In the genomic region with DNA sequence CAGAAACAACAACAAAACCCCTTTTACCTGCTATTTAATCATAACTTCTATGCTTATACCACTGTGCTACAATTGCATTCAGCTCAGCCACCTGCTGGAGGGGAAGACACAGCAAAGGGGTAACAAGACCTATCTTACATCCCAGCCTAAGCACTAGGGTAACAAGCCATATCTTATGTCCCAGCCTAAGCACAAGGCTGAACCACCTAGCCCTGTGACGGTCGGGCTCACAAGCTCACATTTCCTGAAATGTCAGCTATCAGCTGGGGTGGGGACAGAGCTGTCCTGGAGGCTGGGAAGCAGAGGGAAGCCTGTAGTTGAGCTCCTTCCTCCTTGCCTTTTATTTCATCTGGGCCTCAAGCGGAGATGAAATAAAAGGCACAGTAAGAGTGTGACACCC, we compare ENCODE assay signal across 23 mouse cellular contexts.
A peak's percentile ranks its signal among the peaks of the same experiment; 100 is the strongest.
DNase-seq lines count a peak whose midpoint lies in the region; ATAC-seq and TF ChIP-seq lines count a peak whose summit lies in the region.
"Had no signal": no experiment of that assay in that cellular context is flagged by ENCODE, and none has a peak within 500 bp of the region (broad histone marks: within the 10 kb centered on the region; RNA-seq: fewer than 3 reads in every experiment).

No protein-coding gene starts in this region.

- TF ChIP-seq CTCF in kidney, adult 2 months (conservative IDR thresholded peaks at IDR 0.05; ENCODE audit: insufficient read depth, insufficient read length, low read depth, low read length) = no peak

- no peak overlapping the region for H3K27ac ChIP-seq in kidney, adult 2 months (ENCODE audit: insufficient read depth, low read depth, low read length)
- no peak overlapping the region for H3K27ac ChIP-seq in midbrain, embryonic 11.5 days (ENCODE audit: low read depth, low read length)
- H3K27ac ChIP-seq in midbrain, embryonic 10.5 days (replicated peaks) = no peak overlapping the region
- H3K27ac ChIP-seq: embryonic facial prominence, embryonic 15.5 days; hindbrain, embryonic 15.5 days; limb, embryonic 13.5 days; liver, embryonic 14.5 days; midbrain, embryonic 13.5 days had no signal

- no peak overlapping the region for H3K4me2 ChIP-seq in midbrain, embryonic 11.5 days
- H3K4me2 ChIP-seq: embryonic facial prominence, embryonic 15.5 days; hindbrain, embryonic 15.5 days; limb, embryonic 13.5 days; lung, embryonic 14.5 days; midbrain, embryonic 13.5 days had no signal

- no peaks in the 10 kb centered on the region for H3K36me3 ChIP-seq in kidney, adult 2 months (ENCODE audit: control insufficient read depth, insufficient read depth, low read length)
- H3K36me3 ChIP-seq in midbrain, embryonic 11.5 days (ENCODE audit: control insufficient read depth, insufficient read depth, low read length) = no peaks in the 10 kb centered on the region
- H3K36me3 ChIP-seq in midbrain, embryonic 10.5 days = no peaks in the 10 kb centered on the region
- H3K36me3 ChIP-seq: embryonic facial prominence, embryonic 15.5 days; hindbrain, embryonic 15.5 days; limb, embryonic 13.5 days; midbrain, embryonic 13.5 days had no signal

- DNase-seq in gastrocnemius, adult 8-10 months (ENCODE audit: low spot score in 2 of 2) = peak; percentile 20 to 58
- DNase-seq in gastrocnemius, postnatal 4 days (ENCODE audit: low spot score in 2 of 2) = no peak
- peak; percentile 19 for DNase-seq in kidney, adult 2 months
- DNase-seq in kidney, adult 18-20 months = no peak
- peak; percentile 28 for DNase-seq in midbrain, embryonic 11.5 days (ENCODE audit: low spot score, missing footprints)
- DNase-seq in midbrain, embryonic 10.5 days (ENCODE audit: low spot score) = no peak
- DNase-seq: adrenal gland, postnatal 25 days; cerebellum, adult 8-10 months; cerebellum, postnatal 36 days; embryo, embryonic 11 days; heart, adult 18-20 months; kidney, adult 8-10 months; layer of hippocampus, adult 9-11 months; lung, embryonic 14.5 days; lung, postnatal 4 days; thymus, postnatal 14 days had no signal

- H3K4me3 ChIP-seq in kidney, adult 2 months (ENCODE audit: insufficient read depth, low read depth, low read length) = no peak overlapping the region
- H3K4me3 ChIP-seq in midbrain, embryonic 11.5 days (ENCODE audit: low read depth, low read length) = no peak overlapping the region
- H3K4me3 ChIP-seq in midbrain, embryonic 10.5 days = no peak overlapping the region
- H3K4me3 ChIP-seq: embryonic facial prominence, embryonic 15.5 days; hindbrain, embryonic 15.5 days; limb, embryonic 13.5 days; midbrain, embryonic 13.5 days had no signal

- no peak for TF ChIP-seq POLR2A in kidney, adult 2 months (IDR thresholded peaks at IDR 0.05; ENCODE audit: low read depth, low read length)

- H3K9me3 ChIP-seq in midbrain, embryonic 11.5 days (ENCODE audit: control insufficient read depth, low read length) = no peaks in the 10 kb centered on the region
- no peaks in the 10 kb centered on the region for H3K9me3 ChIP-seq in midbrain, embryonic 10.5 days (replicated peaks)
- H3K9me3 ChIP-seq: embryonic facial prominence, embryonic 15.5 days; hindbrain, embryonic 15.5 days; limb, embryonic 13.5 days; midbrain, embryonic 13.5 days had no signal

- H3K27me3 ChIP-seq in kidney, adult 2 months (replicated peaks; ENCODE audit: control insufficient read depth, insufficient read depth, low read length) = no peaks in the 10 kb centered on the region
- H3K27me3 ChIP-seq in midbrain, embryonic 11.5 days (ENCODE audit: control insufficient read depth, insufficient read depth, low read length) = no peaks in the 10 kb centered on the region
- H3K27me3 ChIP-seq in midbrain, embryonic 10.5 days (ENCODE audit: low read depth, poor library complexity, severe bottlenecking) = no peaks in the 10 kb centered on the region
- H3K27me3 ChIP-seq: embryonic facial prominence, embryonic 15.5 days; hindbrain, embryonic 15.5 days; limb, embryonic 13.5 days; midbrain, embryonic 13.5 days had no signal

- 59% methylated on average over 3 of the region's 3 CpGs for WGBS in kidney, adult 2 months
- 71% methylated on average over 3 of the region's 3 CpGs for WGBS in midbrain, embryonic 11.5 days
- 70% methylated on average over 3 of the region's 3 CpGs for WGBS in midbrain, embryonic 10.5 days

- H3K9ac ChIP-seq in midbrain, embryonic 11.5 days (ENCODE audit: low read length) = no peak overlapping the region
- H3K9ac ChIP-seq: embryonic facial prominence, embryonic 15.5 days; hindbrain, embryonic 15.5 days; limb, embryonic 13.5 days; liver, embryonic 14.5 days; lung, embryonic 14.5 days; midbrain, embryonic 13.5 days had no signal

- peaks cover 11% of the 10 kb centered on the region; the same call in 1 of the 2 replicates for H3K4me1 ChIP-seq in kidney, adult 2 months (ENCODE audit: control insufficient read depth, insufficient read depth, low read length)
- peaks cover 2% of the 10 kb centered on the region; the same call in 1 of the 2 replicates for H3K4me1 ChIP-seq in midbrain, embryonic 11.5 days (ENCODE audit: control insufficient read depth, insufficient read depth, low read length)
- H3K4me1 ChIP-seq in midbrain, embryonic 10.5 days = peaks cover 5% of the 10 kb centered on the region
- H3K4me1 ChIP-seq: limb, embryonic 13.5 days had no signal

- ATAC-seq in midbrain, embryonic 11.5 days (ENCODE audit: low FRiP score) = no peak
- ATAC-seq in granulocyte monocyte progenitor cell, adult 5-6 weeks (replicated peaks; ENCODE audit: poor library complexity, severe bottlenecking) = no peak
- ATAC-seq: forebrain, embryonic 14.5 days; midbrain, embryonic 13.5 days had no signal

Comparison
In these comparisons a context has a peak if more than half of its experiments do, and no peak if none do; other contexts are left out.
1. DNase-seq: peak in gastrocnemius, adult 8-10 months (2 of 2), kidney, adult 2 months (single experiment) and midbrain, embryonic 11.5 days (single experiment); none in gastrocnemius, postnatal 4 days (0 of 2), kidney, adult 18-20 months (single experiment) and midbrain, embryonic 10.5 days (single experiment).